Mouse (Mus musculus) forebrain, embryonic 16.5 days (tissue): ENCODE results near the gene Ppp1r12a. TPM values are rescaled to one million over a fixed set of nuclear protein-coding genes. Genes with fewer than 3 reads are reported as not detected.

Source experiments
- ATAC-seq: fragments of 200-750 bp; cut with Nextera tagmentation; 2 replicates; pipeline ENCODE4 v1.8.0; 2017; ENCODE audit warnings: mild to moderate bottlenecking, moderate library complexity
- H3K27ac ChIP-seq: fragments of 300-500 bp; sonication (generic); 2 replicates; pipeline ENCODE4 v1.5.1; 2014; ENCODE audit warnings: low read length, control low read depth
- H3K27me3 ChIP-seq: fragments of 300-500 bp; sonication (generic); replicated peaks from 2 replicates; pipeline ENCODE4 v1.6.1; 2014; ENCODE audit warnings: low read length; ENCODE audit not compliant: control insufficient read depth, insufficient read depth
- H3K36me3 ChIP-seq: fragments of 300-500 bp; sonication (generic); 2 replicates; pipeline ENCODE4 v1.6.1; 2014; ENCODE audit not compliant: control insufficient read depth, insufficient read depth
- H3K4me1 ChIP-seq: fragments of 300-500 bp; sonication (generic); replicated peaks from 2 replicates; pipeline ENCODE4 v1.6.1; 2014; ENCODE audit warnings: low read length; ENCODE audit not compliant: control insufficient read depth, insufficient read depth
- H3K4me2 ChIP-seq: fragments of 300-500 bp; sonication (generic); 2 replicates; pipeline ENCODE4 v1.6.1; 2014; ENCODE audit warnings: mild to moderate bottlenecking, low read length, control low read depth
- H3K4me3 ChIP-seq: fragments of 300-500 bp; sonication (generic); replicated peaks from 2 replicates; pipeline ENCODE4 v1.5.1; 2014; ENCODE audit warnings: mild to moderate bottlenecking, low read length, control low read depth
- H3K9ac ChIP-seq: fragments of 300-500 bp; sonication (generic); replicated peaks from 2 replicates; pipeline ENCODE4 v1.6.1; 2014; ENCODE audit warnings: low read depth, low read length, control low read depth
- H3K9me3 ChIP-seq: fragments of 300-500 bp; sonication (generic); 2 replicates; pipeline ENCODE4 v1.6.1; 2016; ENCODE audit warnings: low read length; ENCODE audit not compliant: control insufficient read depth
- WGBS: fragments of 180-500 bp; shearing (Covaris S2); extraction: QIAGEN DNeasy Blood & Tissue Kit; methylation state at CpG from one replicate; pipeline ENCODE4 v1.1.7; 2014; 5-methylcytosine and 5-hydroxymethylcytosine counted together
- polyA plus RNA-seq: library from polyadenylated mRNA; unstranded; fragments of >200 nt; fragmentation: Nextera tagmentation; extraction: Ambion mirVana; gene quantifications from 2 replicates; pipeline ENCODE4 v1.2.1, GENCODE M21; 2015

The Ppp1r12a gene
- polyA plus RNA-seq, 1 experiment from 2014 or later = 81.7 TPM

DNA sequence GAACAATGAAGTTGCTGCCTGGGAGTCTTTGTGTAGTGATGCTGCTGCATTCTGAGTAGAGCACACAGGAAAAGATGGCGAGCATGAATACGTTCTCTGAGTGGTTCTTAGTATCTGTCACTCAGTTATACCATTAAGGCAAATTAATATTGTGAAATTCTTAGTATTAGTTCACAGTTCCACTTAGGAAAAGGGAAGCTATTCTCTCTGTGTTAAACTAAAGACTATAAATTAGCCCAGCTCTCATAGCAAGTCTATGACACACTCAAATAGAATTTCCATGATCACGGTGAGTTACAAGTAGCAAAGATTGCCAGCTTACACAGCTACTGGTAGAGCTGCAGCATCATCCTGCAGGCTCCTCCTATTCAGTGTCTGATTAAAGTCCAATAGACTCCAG is 23.3 kb downstream of the Ppp1r12a start:
- peak; percentile 43 for ATAC-seq
- H3K4me1 ChIP-seq = peaks cover 4% of the 10 kb centered on the region; the same call in 1 of the 2 replicates
- no peak overlapping the region for H3K4me3 ChIP-seq
- 77% methylated on average over 3 of the region's 3 CpGs for WGBS
- no peak overlapping the region for H3K27ac ChIP-seq
- no peak overlapping the region for H3K4me2 ChIP-seq
- H3K36me3 ChIP-seq = no peaks in the 10 kb centered on the region
- no peaks in the 10 kb centered on the region for H3K9me3 ChIP-seq
- H3K27me3 ChIP-seq = no peaks in the 10 kb centered on the region
- H3K9ac ChIP-seq = no peak overlapping the region

DNA sequence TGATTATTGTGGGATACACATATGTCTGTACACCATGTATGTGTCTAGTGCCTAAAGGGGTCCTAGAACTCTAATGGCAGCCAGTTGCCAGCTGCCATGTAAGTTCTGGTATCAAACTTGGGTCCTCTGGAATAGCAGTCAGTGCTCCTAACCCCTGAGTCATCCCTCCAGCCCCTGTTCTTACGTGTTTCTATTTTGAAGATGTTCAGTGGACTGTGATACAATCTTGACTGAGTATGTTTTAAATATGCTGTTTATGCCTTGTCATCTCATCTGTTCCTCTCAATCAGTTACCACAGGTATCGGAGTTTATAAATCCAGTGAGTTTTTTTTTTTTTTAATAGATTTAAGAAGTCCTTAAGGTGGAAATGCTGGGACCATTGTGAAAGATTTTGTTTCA is 27.3 kb downstream of the Ppp1r12a start:
- 92% methylated on average over 2 of the region's 2 CpGs for WGBS
- H3K27me3 ChIP-seq = no peaks in the 10 kb centered on the region
- no peak overlapping the region for H3K27ac ChIP-seq
- no peak overlapping the region for H3K4me3 ChIP-seq
- no peak for ATAC-seq
- H3K4me2 ChIP-seq = no peak overlapping the region
- no peaks in the 10 kb centered on the region for H3K36me3 ChIP-seq
- H3K9ac ChIP-seq = no peak overlapping the region
- peaks cover 8% of the 10 kb centered on the region; the same call in 1 of the 2 replicates for H3K4me1 ChIP-seq
- H3K9me3 ChIP-seq = no peaks in the 10 kb centered on the region

DNA sequence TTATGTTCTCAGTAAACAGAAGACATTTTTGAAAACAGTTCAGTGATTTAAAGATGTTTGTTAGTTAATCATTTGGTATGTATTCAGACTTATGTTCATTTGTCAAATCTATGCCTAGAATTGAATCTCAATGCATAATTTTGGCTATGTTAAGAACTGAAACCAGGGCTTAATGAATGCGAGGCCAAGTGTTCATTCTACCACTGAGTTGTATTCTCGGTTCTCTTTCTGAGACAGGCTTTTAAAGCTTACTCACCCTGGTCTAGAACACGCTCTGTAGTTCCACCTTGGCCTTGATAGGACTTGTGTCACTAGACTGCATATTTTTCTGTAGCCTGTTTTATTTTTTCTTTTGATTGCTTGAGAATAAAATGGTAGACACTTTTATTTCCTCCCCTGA is 28.0 kb downstream of the Ppp1r12a start:
- no peak overlapping the region for H3K4me3 ChIP-seq
- H3K4me2 ChIP-seq = no peak overlapping the region
- H3K27me3 ChIP-seq = no peaks in the 10 kb centered on the region
- WGBS = 75% methylated on average over 3 of the region's 3 CpGs
- H3K27ac ChIP-seq = no peak overlapping the region
- H3K9me3 ChIP-seq = no peaks in the 10 kb centered on the region
- no peak overlapping the region for H3K9ac ChIP-seq
- ATAC-seq = no peak
- H3K4me1 ChIP-seq = 0 out of 2 replicates have a peak, but pooled peaks cover 3% of the 10 kb centered on the region
- no peaks in the 10 kb centered on the region for H3K36me3 ChIP-seq

DNA sequence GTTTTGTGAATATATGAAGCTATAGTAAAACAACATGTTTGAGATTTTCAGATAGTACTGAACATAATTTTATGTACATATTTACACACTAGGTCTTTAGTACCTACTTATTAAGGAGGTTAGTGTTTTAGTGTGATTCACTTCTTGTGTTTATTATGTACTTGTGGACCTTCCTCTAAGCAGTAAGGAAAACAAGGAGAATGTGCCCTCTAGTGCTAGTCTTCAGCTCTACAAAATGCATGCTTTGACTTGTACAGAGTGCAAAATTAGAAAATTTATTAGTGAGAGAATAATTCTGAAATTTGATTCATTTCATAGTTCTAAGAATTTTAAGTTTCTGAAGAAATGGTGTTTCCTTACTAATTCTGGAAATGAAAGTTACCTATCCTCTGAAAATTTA is 28.6 kb downstream of the Ppp1r12a start:
- Histone ChIP-seq H3K4me1 (0 out of 2 replicates have a peak, but pooled peaks cover 3% of the 10 kb centered on the region), H3K9ac (no peak overlapping the region), H3K4me2 (no peak overlapping the region), H3K9me3 (no peaks in the 10 kb centered on the region), H3K4me3 (no peak overlapping the region), H3K27ac (no peak overlapping the region), H3K27me3 (no peaks in the 10 kb centered on the region), H3K36me3 (no peaks in the 10 kb centered on the region)
- 0 out of 2 replicates have a peak, but pooled peaks have one; percentile 14 for ATAC-seq

DNA sequence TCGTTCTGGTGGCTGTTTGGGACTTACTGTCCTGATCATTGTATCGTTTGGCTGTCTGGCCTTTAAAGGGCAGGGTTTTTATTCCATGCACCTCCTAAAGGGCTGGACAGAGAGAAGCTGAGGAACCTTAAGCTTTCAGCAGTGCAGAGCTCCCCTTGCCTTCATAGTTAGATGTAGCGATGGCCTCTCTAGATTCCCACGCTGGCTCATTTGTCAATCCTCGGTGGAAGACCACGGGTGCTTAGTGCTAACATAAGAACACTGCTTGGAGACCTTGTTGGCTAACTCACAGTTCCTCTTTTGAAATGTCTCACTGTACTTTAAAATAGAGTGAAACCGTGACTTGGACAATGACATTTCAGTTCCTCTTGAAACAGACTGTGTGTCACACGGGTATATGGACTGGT is 29.4 kb downstream of the Ppp1r12a start:
- Histone ChIP-seq H3K4me3 (no peak overlapping the region), H3K27me3 (no peaks in the 10 kb centered on the region), H3K4me2 (no peak overlapping the region), H3K4me1 (0 out of 2 replicates have a peak, but pooled peaks cover 3% of the 10 kb centered on the region), H3K9ac (no peak overlapping the region), H3K36me3 (no peaks in the 10 kb centered on the region), H3K9me3 (no peaks in the 10 kb centered on the region), H3K27ac (no peak overlapping the region)
- WGBS = 52% methylated on average over 8 of the region's 8 CpGs
- ATAC-seq = no peak

DNA sequence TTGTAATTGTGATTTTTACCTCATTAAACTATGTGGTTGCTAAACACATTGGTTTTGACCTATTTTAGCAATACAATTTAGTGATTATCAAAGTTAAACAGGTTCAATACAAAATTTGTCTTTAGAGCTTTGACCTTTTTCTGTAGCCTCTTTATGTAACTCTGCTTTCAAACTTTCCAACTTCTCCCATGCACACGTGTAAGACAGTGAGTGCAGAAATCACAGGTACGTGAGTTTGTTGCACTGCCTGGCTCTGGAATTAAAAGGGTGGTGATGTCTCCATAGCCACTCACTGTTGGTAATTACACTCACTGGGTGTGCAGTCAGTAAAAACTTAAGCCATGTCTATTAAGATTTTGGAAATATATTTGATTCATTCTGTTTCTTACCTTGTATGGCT is 30.3 kb downstream of the Ppp1r12a start:
- 57% methylated on average over 2 of the region's 2 CpGs for WGBS
- no peak for ATAC-seq
- no peaks in the 10 kb centered on the region for H3K27me3 ChIP-seq

DNA sequence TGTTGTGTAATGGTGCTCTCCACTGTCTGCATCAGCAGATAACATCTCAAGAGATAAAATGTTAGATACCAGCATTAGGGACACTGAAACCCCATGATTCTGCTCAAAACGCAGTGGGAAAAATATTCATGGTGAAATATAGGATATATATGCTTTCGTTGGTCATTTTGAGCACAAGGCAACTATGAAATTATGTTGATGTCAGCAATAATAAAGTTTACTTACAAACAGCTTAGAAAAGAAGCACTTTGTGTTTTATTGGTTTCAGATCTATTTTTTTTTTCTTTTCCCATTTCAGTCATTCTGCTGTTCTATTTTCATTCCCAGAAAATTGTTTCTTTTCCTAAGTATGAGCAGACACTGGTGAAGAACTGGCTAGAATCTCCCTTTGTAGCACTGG is 34.1 kb downstream of the Ppp1r12a start:
- H3K4me3 ChIP-seq = no peak overlapping the region
- no peak overlapping the region for H3K9ac ChIP-seq
- no peaks in the 10 kb centered on the region for H3K36me3 ChIP-seq
- 96% methylated on average over 2 of the region's 2 CpGs for WGBS
- no peaks in the 10 kb centered on the region for H3K27me3 ChIP-seq
- no peak overlapping the region for H3K27ac ChIP-seq
- no peak for ATAC-seq
- no peaks in the 10 kb centered on the region for H3K9me3 ChIP-seq
- 0 out of 2 replicates have a peak, but pooled peaks cover 3% of the 10 kb centered on the region for H3K4me1 ChIP-seq
- no peak overlapping the region for H3K4me2 ChIP-seq

More for the DNA sequence above, 30.3 kb downstream of the Ppp1r12a start:
- H3K36me3 ChIP-seq = no peaks in the 10 kb centered on the region
- H3K27ac ChIP-seq = no peak overlapping the region
- 0 out of 2 replicates have a peak, but pooled peaks cover 3% of the 10 kb centered on the region for H3K4me1 ChIP-seq
- no peak overlapping the region for H3K4me2 ChIP-seq
- H3K4me3 ChIP-seq = no peak overlapping the region
- no peak overlapping the region for H3K9ac ChIP-seq
- no peaks in the 10 kb centered on the region for H3K9me3 ChIP-seq

DNA sequence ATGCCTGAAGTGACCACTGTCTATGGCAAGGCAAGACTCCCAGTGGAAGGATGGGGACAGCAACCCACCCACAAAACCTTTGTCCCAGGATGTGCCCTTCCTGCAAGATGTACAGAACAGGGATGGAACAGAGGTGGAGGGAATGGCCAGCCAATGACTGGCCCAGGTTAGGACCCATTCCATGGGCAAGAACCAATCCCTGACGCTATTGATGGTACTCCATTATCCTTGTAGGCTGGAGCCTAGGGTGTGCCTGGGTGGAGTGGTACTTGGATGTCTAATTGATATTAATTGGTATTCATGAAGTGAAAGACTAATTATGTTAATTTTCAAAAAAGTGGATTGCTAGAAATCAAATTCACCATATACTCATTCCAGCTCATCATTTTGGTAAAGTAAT is 35.5 kb downstream of the Ppp1r12a start:
- no peak overlapping the region for H3K27ac ChIP-seq
- no peak overlapping the region for H3K4me3 ChIP-seq
- no peak overlapping the region for H3K4me2 ChIP-seq
- H3K9ac ChIP-seq = no peak overlapping the region
- H3K36me3 ChIP-seq = no peaks in the 10 kb centered on the region
- no peak for ATAC-seq
- H3K4me1 ChIP-seq = no peaks in the 10 kb centered on the region
- no peaks in the 10 kb centered on the region for H3K27me3 ChIP-seq
- 89% methylated on average over 1 of the region's 1 CpGs for WGBS
- H3K9me3 ChIP-seq = no peaks in the 10 kb centered on the region

DNA sequence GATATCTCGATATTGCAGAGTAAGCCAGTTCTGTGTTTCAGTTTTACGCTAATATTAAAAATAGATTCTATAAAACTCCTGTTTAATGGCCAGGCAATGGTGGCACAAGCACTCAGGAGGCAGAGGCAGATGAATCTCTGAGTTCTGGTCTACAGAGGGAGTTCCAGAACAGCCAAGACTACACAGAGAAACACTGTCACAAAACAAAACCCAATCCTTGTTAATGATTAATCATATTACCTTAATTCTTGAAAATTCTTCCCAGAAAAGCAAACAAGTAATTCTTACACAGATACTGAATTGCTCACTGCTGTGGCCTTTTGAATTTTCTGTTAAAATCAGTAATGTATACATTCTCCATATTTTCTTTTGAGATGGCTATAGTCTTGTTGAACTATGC is 37.0 kb downstream of the Ppp1r12a start:
- Histone ChIP-seq H3K9ac (no peak overlapping the region), H3K9me3 (no peaks in the 10 kb centered on the region), H3K4me1 (no peaks in the 10 kb centered on the region), H3K4me2 (no peak overlapping the region), H3K4me3 (no peak overlapping the region), H3K27me3 (no peaks in the 10 kb centered on the region), H3K27ac (no peak overlapping the region), H3K36me3 (no peaks in the 10 kb centered on the region)
- no peak for ATAC-seq
- WGBS = 95% methylated on average over 2 of the region's 2 CpGs

DNA sequence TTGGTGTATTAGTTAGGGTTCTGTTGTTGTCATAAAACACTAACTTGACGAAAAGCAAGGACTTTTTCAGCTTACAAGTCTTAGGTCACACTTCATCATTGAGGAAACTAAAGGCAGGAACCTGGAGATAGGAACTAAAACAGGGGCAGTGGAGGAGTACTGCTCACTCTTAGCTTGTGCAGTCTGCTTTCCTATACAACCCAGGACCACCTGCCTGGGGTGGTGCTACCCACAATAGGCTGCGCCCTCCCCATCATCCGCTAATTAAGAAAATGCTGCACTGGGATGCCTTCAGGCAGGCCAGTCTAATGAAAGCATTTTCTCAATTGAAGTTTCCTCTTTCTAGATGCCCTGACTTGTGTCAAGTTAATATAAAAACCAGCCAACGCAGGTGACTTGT is 40.1 kb downstream of the Ppp1r12a start:
- Histone ChIP-seq H3K9me3 (no peaks in the 10 kb centered on the region), H3K27me3 (no peaks in the 10 kb centered on the region), H3K4me2 (no peak overlapping the region), H3K4me1 (no peaks in the 10 kb centered on the region), H3K9ac (no peak overlapping the region), H3K36me3 (no peaks in the 10 kb centered on the region), H3K4me3 (no peak overlapping the region), H3K27ac (no peak overlapping the region)
- no peak for ATAC-seq
- WGBS = 69% methylated on average over 4 of the region's 4 CpGs
